Mouse (Mus musculus): ENCODE data around the gene Olfr186.
"Not testable (repeated sequence)": the region's sequence is repeated elsewhere in the genome, so short reads cannot be mapped to it uniquely, and the experiment has no call there.

The Olfr186 gene

GRCm38 (mm10) chr16:59030191-59030590, at the start of gene Olfr186:
Gene Olfr186, minus strand, starts transcription at chr16:59030291.
- DNase-seq (ENCODE audit: low spot score in 2 of 2), result no peak

- no peak for DNase-seq (ENCODE audit: low spot score in 2 of 2)
Observed at GRCm38 (mm10) chr16:59077905-59078304, 47.8 kb upstream of the Olfr186 start, which contains the start of gene Olfr190. Gene Olfr190, minus strand, starts transcription at chr16:59078005.

- DNase-seq (ENCODE audit: low spot score in 2 of 2), result no peak
Observed at GRCm38 (mm10) chr16:59073520-59073919, 43.4 kb upstream of the Olfr186 start.

- no peak for DNase-seq (ENCODE audit: low spot score in 2 of 2)
Observed at GRCm38 (mm10) chr16:59071755-59072154, 41.7 kb upstream of the Olfr186 start.

- not testable (repeated sequence) for DNase-seq (ENCODE audit: low spot score in 2 of 2)
Observed at GRCm38 (mm10) chr16:59062411-59062810, 32.3 kb upstream of the Olfr186 start.

- DNase-seq (ENCODE audit: low spot score in 2 of 2), result not testable (repeated sequence)
Observed at GRCm38 (mm10) chr16:59049286-59049685, 19.2 kb upstream of the Olfr186 start.

- no peak for DNase-seq (ENCODE audit: low spot score in 2 of 2)
Observed at GRCm38 (mm10) chr16:59048860-59049259, 18.8 kb upstream of the Olfr186 start.

GRCm38 (mm10) chr16:59047579-59047978, 17.5 kb upstream of the Olfr186 start:
- no peak for DNase-seq (ENCODE audit: low spot score in 2 of 2)

- DNase-seq (ENCODE audit: low spot score in 2 of 2), result no peak
Observed at GRCm38 (mm10) chr16:59045835-59046234, 15.7 kb upstream of the Olfr186 start.

GRCm38 (mm10) chr16:59039710-59040109, 9.6 kb upstream of the Olfr186 start, which contains the start of gene Olfr187:
Gene Olfr187, minus strand, starts transcription at chr16:59039767.
- DNase-seq (ENCODE audit: low spot score in 2 of 2), result no peak

GRCm38 (mm10) chr16:59013357-59014018, 16.6 kb downstream of the Olfr186 start:
- no peak for DNase-seq (ENCODE audit: low spot score in 2 of 2)

GRCm38 (mm10) chr16:59007146-59007545, 22.9 kb downstream of the Olfr186 start:
- no peak for DNase-seq (ENCODE audit: low spot score in 2 of 2)

GRCm38 (mm10) chr16:58995057-58995456, 35.0 kb downstream of the Olfr186 start, which contains the start of gene Olfr183:
Gene Olfr183, plus strand, starts transcription at chr16:58995357.
- DNase-seq (ENCODE audit: low spot score in 2 of 2), result no peak

Data from spleen, postnatal 14 days (tissue).